In genomic region chr19:23354738-23355137, GRCm38 (mm10) we compare ENCODE assay signal across 19 mouse cellular contexts.
A peak's percentile ranks its signal among the peaks of the same experiment; 100 is the strongest.
DNase-seq lines count a peak whose midpoint lies in the region; ATAC-seq and TF ChIP-seq lines count a peak whose summit lies in the region.
"Had no signal": no experiment of that assay in that cellular context is flagged by ENCODE, and none has a peak within 500 bp of the region (broad histone marks: within the 10 kb centered on the region; RNA-seq: fewer than 3 reads in every experiment).

No protein-coding gene starts in this region.

- H3K4me2 ChIP-seq in kidney, embryonic 16.5 days (replicated peaks; ENCODE audit: low read depth, low read length) = no peak overlapping the region
- H3K4me2 ChIP-seq in stomach, postnatal 0 days (replicated peaks; ENCODE audit: low read depth) = no peak overlapping the region
- H3K4me2 ChIP-seq: embryonic facial prominence, embryonic 12.5 days; hindbrain, embryonic 14.5 days; limb, embryonic 13.5 days; liver, embryonic 12.5 days; midbrain, embryonic 12.5 days had no signal

- TF ChIP-seq EP300 in MEL (IDR thresholded peaks at IDR 0.05; ENCODE audit: low read depth in 1 of 2, low read length in 2 of 2) = no peak
- TF ChIP-seq EP300 in stomach, postnatal 0 days (optimal IDR thresholded peaks at IDR 0.05) = no peak

- H3K27ac ChIP-seq in kidney, embryonic 16.5 days (ENCODE audit: low read length) = peak overlapping the region; percentile 0; the same call in 1 of the 2 replicates
- H3K27ac ChIP-seq in kidney, adult 2 months (ENCODE audit: insufficient read depth, low read depth, low read length) = no peak overlapping the region
- H3K27ac ChIP-seq in MEL (ENCODE audit: control insufficient read depth, low read depth, low read length) = no peak overlapping the region
- no peak overlapping the region for H3K27ac ChIP-seq in stomach, postnatal 0 days (replicated peaks)
- H3K27ac ChIP-seq: embryonic facial prominence, embryonic 12.5 days; hindbrain, embryonic 14.5 days; limb, embryonic 13.5 days; liver, embryonic 12.5 days; midbrain, embryonic 12.5 days had no signal

- TF ChIP-seq RAD21 in MEL (IDR thresholded peaks at IDR 0.05; ENCODE audit: low read depth, low read length) = no peak

- no peak for TF ChIP-seq CTCF in kidney, adult 2 months (conservative IDR thresholded peaks at IDR 0.05; ENCODE audit: insufficient read depth, insufficient read length, low read depth, low read length)
- no peak for TF ChIP-seq CTCF in MEL (IDR thresholded peaks at IDR 0.05 in 2 of 3, conservative IDR thresholded peaks at IDR 0.05 in 1 of 3; ENCODE audit: control insufficient read depth in 1 of 3, insufficient read depth in 1 of 3, low read depth in 2 of 3, low read length in 3 of 3, poor library complexity in 1 of 3, severe bottlenecking in 1 of 3)
- no peak for TF ChIP-seq CTCF in stomach, postnatal 0 days (IDR thresholded peaks at IDR 0.05; ENCODE audit: low read depth)

- H3K79me2 ChIP-seq in MEL (ENCODE audit: control insufficient read depth, insufficient read depth, low read length, poor library complexity) = no peaks in the 10 kb centered on the region

- no peak for DNase-seq in kidney, adult 2 months
- peak; percentile 16 to 25 for DNase-seq in urinary bladder, adult 18-20 months (ENCODE audit: low spot score in 2 of 2)
- DNase-seq in urinary bladder, postnatal 25 days (ENCODE audit: low spot score) = no peak
- DNase-seq in MEL (ENCODE audit: low read depth, low spot score) = peak; percentile 5
- peak; percentile 21 for DNase-seq in stomach, postnatal 0 days (ENCODE audit: low spot score)
- DNase-seq: adrenal gland, adult 2 months; cerebellum, adult 11-12 months; cerebellum, postnatal 25 days; right cerebral cortex, postnatal 14 days; thymus, postnatal 14 days had no signal

- H3K36me3 ChIP-seq in kidney, embryonic 16.5 days (ENCODE audit: insufficient read depth, low read length) = no peaks in the 10 kb centered on the region
- no peaks in the 10 kb centered on the region for H3K36me3 ChIP-seq in kidney, adult 2 months (ENCODE audit: control insufficient read depth, insufficient read depth, low read length)
- no peaks in the 10 kb centered on the region for H3K36me3 ChIP-seq in MEL (ENCODE audit: control insufficient read depth in 1 of 2, insufficient read depth in 2 of 2, low read length in 2 of 2)
- no peaks in the 10 kb centered on the region for H3K36me3 ChIP-seq in stomach, postnatal 0 days (ENCODE audit: control insufficient read depth, insufficient read depth, low read length)
- H3K36me3 ChIP-seq: embryonic facial prominence, embryonic 12.5 days; limb, embryonic 13.5 days; liver, embryonic 12.5 days; midbrain, embryonic 12.5 days had no signal

- H3K9ac ChIP-seq in kidney, embryonic 16.5 days (replicated peaks; ENCODE audit: low read length) = no peak overlapping the region
- no peak overlapping the region for H3K9ac ChIP-seq in MEL (ENCODE audit: control insufficient read depth, low read depth, low read length, poor library complexity, severe bottlenecking)
- no peak overlapping the region for H3K9ac ChIP-seq in stomach, postnatal 0 days (ENCODE audit: low read length)
- H3K9ac ChIP-seq: embryonic facial prominence, embryonic 12.5 days; hindbrain, embryonic 14.5 days; limb, embryonic 13.5 days; liver, embryonic 12.5 days; midbrain, embryonic 12.5 days had no signal

- H3K9me3 ChIP-seq in kidney, embryonic 16.5 days (ENCODE audit: low read length) = no peaks in the 10 kb centered on the region
- peaks cover 3% of the 10 kb centered on the region; the same call in 1 of the 2 replicates for H3K9me3 ChIP-seq in MEL (replicated peaks; ENCODE audit: insufficient read depth, low read length)
- no peaks in the 10 kb centered on the region for H3K9me3 ChIP-seq in stomach, postnatal 0 days (ENCODE audit: control insufficient read depth, low read length)
- H3K9me3 ChIP-seq: embryonic facial prominence, embryonic 12.5 days; limb, embryonic 13.5 days; liver, embryonic 12.5 days; midbrain, embryonic 12.5 days had no signal

- ATAC-seq in kidney, embryonic 16.5 days (ENCODE audit: low FRiP score, low TSS enrichment) = no peak
- ATAC-seq in stomach, postnatal 0 days (ENCODE audit: low FRiP score, low TSS enrichment) = peak; percentile 54; the same call in 1 of the 2 replicates
- ATAC-seq in erythroblast, adult 5-6 weeks (replicated peaks; ENCODE audit: low FRiP score, poor library complexity, severe bottlenecking) = no peak
- ATAC-seq: forebrain, embryonic 14.5 days; inflammation-experienced regulatory T-cells, adult 6 months; liver, embryonic 12.5 days had no signal

- H3K4me3 ChIP-seq in kidney, embryonic 16.5 days (ENCODE audit: low read length) = no peak overlapping the region
- H3K4me3 ChIP-seq in kidney, adult 2 months (ENCODE audit: insufficient read depth, low read depth, low read length) = no peak overlapping the region
- no peak overlapping the region for H3K4me3 ChIP-seq in MEL (ENCODE audit: control insufficient read depth in 1 of 2, insufficient read depth in 1 of 2, low read depth in 2 of 2, low read length in 2 of 2)
- no peak overlapping the region for H3K4me3 ChIP-seq in stomach, postnatal 0 days (ENCODE audit: low read depth, low read length)
- H3K4me3 ChIP-seq: embryonic facial prominence, embryonic 12.5 days; limb, embryonic 13.5 days; liver, embryonic 12.5 days; midbrain, embryonic 12.5 days had no signal

- no peaks in the 10 kb centered on the region for H3K27me3 ChIP-seq in kidney, embryonic 16.5 days (ENCODE audit: insufficient read depth, low read length)
- H3K27me3 ChIP-seq in kidney, adult 2 months (replicated peaks; ENCODE audit: control insufficient read depth, insufficient read depth, low read length) = no peaks in the 10 kb centered on the region
- no peaks in the 10 kb centered on the region for H3K27me3 ChIP-seq in MEL (ENCODE audit: control insufficient read depth in 1 of 2, insufficient read depth in 2 of 2, low read length in 2 of 2)
- H3K27me3 ChIP-seq in stomach, postnatal 0 days (ENCODE audit: control insufficient read depth, insufficient read depth, low read length) = no peaks in the 10 kb centered on the region
- H3K27me3 ChIP-seq: embryonic facial prominence, embryonic 12.5 days; limb, embryonic 13.5 days; liver, embryonic 12.5 days; midbrain, embryonic 12.5 days had no signal

- no peak for TF ChIP-seq POLR2A in kidney, adult 2 months (IDR thresholded peaks at IDR 0.05; ENCODE audit: low read depth, low read length)
- TF ChIP-seq POLR2A in MEL (IDR thresholded peaks at IDR 0.05; ENCODE audit: control insufficient read depth in 1 of 2, insufficient read depth in 1 of 2, low read depth in 1 of 2, low read length in 2 of 2, poor library complexity in 1 of 2) = no peak

- 83% methylated on average over 6 of the region's 6 CpGs for WGBS in kidney, embryonic 16.5 days
- 85% methylated on average over 6 of the region's 6 CpGs for WGBS in kidney, adult 2 months
- WGBS in stomach, postnatal 0 days = 61% methylated on average over 6 of the region's 6 CpGs

- H3K4me1 ChIP-seq in kidney, embryonic 16.5 days (ENCODE audit: insufficient read depth, low read length) = peaks cover 12% of the 10 kb centered on the region
- H3K4me1 ChIP-seq in kidney, adult 2 months (ENCODE audit: control insufficient read depth, insufficient read depth, low read length) = peaks cover 5% of the 10 kb centered on the region
- no peaks in the 10 kb centered on the region for H3K4me1 ChIP-seq in MEL (ENCODE audit: control insufficient read depth in 1 of 2, insufficient read depth in 2 of 2, low read length in 2 of 2)
- no peaks in the 10 kb centered on the region; the same call in 1 of the 2 replicates for H3K4me1 ChIP-seq in stomach, postnatal 0 days (replicated peaks; ENCODE audit: control insufficient read depth, insufficient read depth)
- H3K4me1 ChIP-seq: embryonic facial prominence, embryonic 12.5 days; limb, embryonic 13.5 days; midbrain, embryonic 12.5 days had no signal

TF ChIP-seq in MEL, 35 proteins besides CTCF, POLR2A, EP300 and RAD21:
- TF ChIP-seq TCF12 (IDR thresholded peaks at IDR 0.05; ENCODE audit: low read depth, low read length) = no peak
- TF ChIP-seq ETS1 (IDR thresholded peaks at IDR 0.05; ENCODE audit: low read depth, low read length) = no peak
- no peak for TF ChIP-seq ZMIZ1 (IDR thresholded peaks at IDR 0.05; ENCODE audit: low read depth, low read length)

Comparison
In these comparisons a context has a peak if more than half of its experiments do, and no peak if none do; other contexts are left out.
1. DNase-seq: peak in urinary bladder, adult 18-20 months (2 of 2), MEL (single experiment) and stomach, postnatal 0 days (single experiment); none in kidney, adult 2 months (single experiment) and urinary bladder, postnatal 25 days (single experiment).